Mouse (Mus musculus) hindbrain, embryonic 14.5 days (tissue): Measurements from ENCODE around the gene Kifap3. TPM values are rescaled to one million over a fixed set of nuclear protein-coding genes. Genes with fewer than 3 reads are reported as not detected.

ENCODE experiments used
- ATAC-seq: fragments of 200-750 bp; cut with Nextera tagmentation; 2 replicates; pipeline ENCODE4 v1.8.0; 2017; ENCODE audit warnings: moderate number of reproducible peaks, mild to moderate bottlenecking, moderate TSS enrichment, moderate library complexity; ENCODE audit not compliant: low FRiP score
- DNase-seq: peaks from one replicate; pipeline ENCODE4 v3.0.0-alpha.2; 2015; ENCODE audit warnings: low spot score
- H3K27ac ChIP-seq: fragments of 300-500 bp; sonication (generic); 2 replicates; pipeline ENCODE4 v1.5.1; 2014; ENCODE audit warnings: mild to moderate bottlenecking, moderate library complexity
- H3K27me3 ChIP-seq: fragments of 300-500 bp; sonication (generic); 2 replicates; pipeline ENCODE4 v1.6.1; 2014; ENCODE audit warnings: mild to moderate bottlenecking, low read length, mixed read lengths; ENCODE audit not compliant: control insufficient read depth, insufficient read depth
- H3K36me3 ChIP-seq: fragments of 300-500 bp; sonication (generic); replicated peaks from 2 replicates; pipeline ENCODE4 v1.6.1; 2014; ENCODE audit not compliant: control insufficient read depth, insufficient read depth
- H3K4me1 ChIP-seq: fragments of 300-500 bp; sonication (generic); replicated peaks from 2 replicates; pipeline ENCODE4 v1.6.1; 2014; ENCODE audit warnings: antibody characterized with exemption, low read length, mixed read lengths; ENCODE audit not compliant: control insufficient read depth, insufficient read depth
- H3K4me2 ChIP-seq: fragments of 300-500 bp; sonication (generic); replicated peaks from 2 replicates; pipeline ENCODE4 v1.6.1; 2014; ENCODE audit warnings: mild to moderate bottlenecking, moderate library complexity
- H3K4me3 ChIP-seq: fragments of 300-500 bp; sonication (generic); replicated peaks from 2 replicates; pipeline ENCODE4 v1.5.1; 2014; ENCODE audit warnings: mild to moderate bottlenecking, low read length
- H3K9ac ChIP-seq: fragments of 300-500 bp; sonication (generic); 2 replicates; pipeline ENCODE4 v1.6.1; 2014
- H3K9me3 ChIP-seq: fragments of 300-500 bp; sonication (generic); 2 replicates; pipeline ENCODE4 v1.6.1; 2016; ENCODE audit warnings: low read length; ENCODE audit not compliant: control insufficient read depth
- whole genome bisulfite sequencing: fragments of 180-500 bp; shearing (Covaris S2); extraction: QIAGEN DNeasy Blood & Tissue Kit; methylation state at CpG from one replicate; pipeline ENCODE4 v1.1.7; 2014; 5-methylcytosine and 5-hydroxymethylcytosine counted together
- polyA plus RNA-seq: library from polyadenylated mRNA; unstranded; fragments of >200 nt; fragmentation: Nextera tagmentation; extraction: Ambion mirVana; gene quantifications from 2 replicates; pipeline ENCODE4 v1.2.1, GENCODE M21; 2014

Kifap3 gene
- polyA plus RNA-seq, 1 experiment from 2014 or later: 150 TPM

DNA sequence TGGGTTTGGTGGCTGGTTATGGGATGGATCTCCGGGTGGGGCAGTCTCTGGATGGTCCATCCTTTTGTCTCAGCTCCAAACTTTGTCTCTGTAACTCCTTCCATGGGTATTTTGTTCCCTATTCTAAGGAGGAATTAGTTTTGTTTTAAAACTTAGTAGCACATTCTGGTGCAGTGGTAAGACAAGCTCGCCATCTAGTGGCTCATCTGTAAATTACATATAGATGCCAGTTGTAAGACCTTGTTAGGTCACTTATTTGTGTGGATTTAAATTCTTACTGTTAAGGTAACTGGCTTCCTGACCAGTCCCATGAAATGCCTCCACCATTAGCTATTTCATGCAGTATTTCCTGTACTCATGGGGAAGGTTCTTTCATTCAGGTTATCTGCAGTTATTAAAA, 131.0 kb downstream of the Kifap3 start:
- Histone ChIP-seq H3K4me3 (no peak overlapping the region), H3K36me3 (peaks cover 18% of the 10 kb centered on the region), H3K27ac (no peak overlapping the region), H3K4me1 (no peaks in the 10 kb centered on the region), H3K4me2 (no peak overlapping the region), H3K9ac (no peak overlapping the region), H3K9me3 (no peaks in the 10 kb centered on the region), H3K27me3 (no peaks in the 10 kb centered on the region)
- peak; percentile 75; the same call in 1 of the 2 replicates for ATAC-seq
- WGBS: 11% methylated on average over 2 of the region's 2 CpGs
- peak; percentile 82 for DNase-seq

DNA sequence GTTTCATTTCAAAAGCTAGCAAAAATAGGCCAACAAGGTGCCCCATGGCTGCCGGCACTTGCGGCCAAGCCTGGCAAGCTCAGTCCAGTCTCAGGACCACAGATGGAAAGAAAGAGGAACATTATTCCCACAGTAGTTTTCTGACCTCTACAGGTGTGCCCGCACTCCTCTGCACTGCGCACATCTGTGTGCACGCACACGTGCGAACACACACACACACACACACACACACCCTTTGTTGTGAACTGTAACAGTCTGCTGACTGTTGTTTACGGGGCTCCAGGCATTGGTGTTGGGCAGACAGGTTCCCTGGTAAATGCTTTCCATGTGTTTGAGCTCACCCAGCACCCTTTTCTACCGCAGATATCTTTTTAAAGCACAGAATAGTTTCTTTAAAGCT, 131.4 kb downstream of the Kifap3 start:
- Histone ChIP-seq H3K36me3 (peaks cover 17% of the 10 kb centered on the region), H3K4me2 (no peak overlapping the region)

DNA sequence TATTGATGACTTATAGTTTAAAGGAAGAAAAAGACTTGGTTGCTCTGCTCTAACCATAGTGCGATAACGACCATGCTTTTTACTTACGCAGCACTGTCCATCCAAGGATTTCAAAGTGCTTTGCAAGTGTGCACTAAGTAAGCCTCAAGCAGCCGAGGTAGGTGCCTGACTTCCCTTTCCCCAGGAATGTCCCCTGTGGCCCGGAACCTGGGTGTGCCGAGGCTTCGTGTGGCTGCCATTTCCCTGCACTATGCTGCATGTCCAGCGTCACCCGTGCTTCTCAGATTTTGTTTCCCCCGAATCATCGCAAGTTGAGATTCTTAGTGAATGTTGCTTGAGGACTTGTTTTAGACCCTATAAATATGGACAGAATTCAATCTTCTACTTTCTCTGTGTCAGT, 132.6 kb downstream of the Kifap3 start:
- Histone ChIP-seq H3K27me3 (no peaks in the 10 kb centered on the region), H3K9ac (no peak overlapping the region), H3K36me3 (peaks cover 26% of the 10 kb centered on the region), H3K9me3 (no peaks in the 10 kb centered on the region), H3K4me2 (no peak overlapping the region), H3K4me3 (no peak overlapping the region), H3K4me1 (no peaks in the 10 kb centered on the region), H3K27ac (no peak overlapping the region)
- 95% methylated on average over 11 of the region's 11 CpGs for WGBS
- DNase-seq (no peak), ATAC-seq (no peak)

More for the DNA sequence above, 131.4 kb downstream of the Kifap3 start:
- H3K9me3 ChIP-seq: no peaks in the 10 kb centered on the region
- H3K27ac ChIP-seq: no peak overlapping the region
- H3K27me3 ChIP-seq: no peaks in the 10 kb centered on the region
- H3K9ac ChIP-seq: no peak overlapping the region
- no peak for DNase-seq
- WGBS: 96% methylated on average over 9 of the region's 9 CpGs
- no peak overlapping the region for H3K4me3 ChIP-seq
- peak; percentile 35; the same call in 1 of the 2 replicates for ATAC-seq
- H3K4me1 ChIP-seq: no peaks in the 10 kb centered on the region

DNA sequence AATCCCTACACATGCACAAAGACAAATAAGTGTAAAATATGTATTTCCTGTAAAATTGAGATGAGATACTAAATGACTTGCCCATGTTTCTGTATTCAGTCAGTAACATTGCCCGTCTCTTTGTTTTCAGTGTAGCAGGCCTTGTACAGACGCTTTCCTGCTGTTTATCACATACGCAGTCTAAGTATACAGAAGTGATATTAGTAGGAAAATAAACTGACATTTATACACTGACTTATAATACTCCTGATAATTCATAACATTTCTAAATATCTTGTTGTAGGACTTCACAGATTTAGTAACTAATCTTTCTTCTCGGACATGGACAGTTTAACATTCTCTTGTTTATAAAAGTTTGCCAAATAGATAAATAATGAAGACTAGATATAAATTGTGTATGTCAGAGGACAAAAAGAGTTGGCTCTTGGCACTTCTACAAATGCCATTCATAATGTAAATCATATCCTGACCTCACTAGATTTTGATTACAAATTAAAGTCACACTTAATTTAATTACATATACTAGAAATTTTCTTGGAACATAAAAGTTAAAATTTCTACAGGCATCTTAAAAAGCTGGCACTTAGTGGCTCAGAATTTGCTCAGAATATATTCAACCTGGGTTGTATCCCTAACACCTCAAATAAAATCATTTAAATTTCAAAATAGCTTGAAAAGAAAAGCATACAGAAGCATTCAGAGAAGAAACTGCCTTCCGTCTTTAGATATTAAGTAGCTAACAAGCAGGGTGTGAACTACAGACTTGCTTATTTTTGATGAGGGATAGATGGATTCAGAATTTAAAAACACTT, 138.2 kb downstream of the Kifap3 start:
- DNase-seq (no peak), ATAC-seq (no peak)
- Histone ChIP-seq H3K4me3 (no peak overlapping the region), H3K9me3 (no peaks in the 10 kb centered on the region), H3K9ac (no peak overlapping the region), H3K4me1 (no peaks in the 10 kb centered on the region), H3K27ac (no peak overlapping the region), H3K27me3 (no peaks in the 10 kb centered on the region), H3K36me3 (peaks cover 35% of the 10 kb centered on the region), H3K4me2 (no peak overlapping the region)
- 96% methylated on average over 5 of the region's 5 CpGs for WGBS

DNA sequence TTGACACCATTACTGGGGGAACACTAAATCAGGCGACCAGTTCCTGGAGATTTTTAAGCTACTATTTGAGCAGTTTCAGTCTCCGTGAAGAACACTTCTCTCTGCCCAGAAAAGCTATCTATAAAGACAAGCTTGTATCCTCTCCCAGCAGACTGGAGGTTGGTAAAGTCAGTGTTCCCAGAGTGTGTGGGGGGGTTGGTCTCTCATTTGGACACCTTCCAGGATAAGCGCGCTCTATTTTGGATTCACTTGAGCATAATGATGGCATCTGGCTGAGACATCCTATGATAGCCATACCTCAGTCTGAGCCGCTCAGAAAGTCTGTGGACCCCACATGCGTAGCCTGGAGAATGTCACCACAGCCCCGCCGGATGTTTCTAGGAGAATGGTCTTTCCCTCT, 144.7 kb downstream of the Kifap3 start:
- WGBS: 90% methylated on average over 8 of the region's 8 CpGs
- H3K4me2 ChIP-seq: no peak overlapping the region
- H3K27me3 ChIP-seq: no peaks in the 10 kb centered on the region
- H3K36me3 ChIP-seq: no peaks in the 10 kb centered on the region
- no peak overlapping the region for H3K4me3 ChIP-seq
- H3K27ac ChIP-seq: no peak overlapping the region
- H3K9me3 ChIP-seq: no peaks in the 10 kb centered on the region
- DNase-seq (no peak), ATAC-seq (no peak; the same call in 1 of the 2 replicates)
- no peak overlapping the region for H3K9ac ChIP-seq
- H3K4me1 ChIP-seq: peaks cover 5% of the 10 kb centered on the region; the same call in 1 of the 2 replicates

DNA sequence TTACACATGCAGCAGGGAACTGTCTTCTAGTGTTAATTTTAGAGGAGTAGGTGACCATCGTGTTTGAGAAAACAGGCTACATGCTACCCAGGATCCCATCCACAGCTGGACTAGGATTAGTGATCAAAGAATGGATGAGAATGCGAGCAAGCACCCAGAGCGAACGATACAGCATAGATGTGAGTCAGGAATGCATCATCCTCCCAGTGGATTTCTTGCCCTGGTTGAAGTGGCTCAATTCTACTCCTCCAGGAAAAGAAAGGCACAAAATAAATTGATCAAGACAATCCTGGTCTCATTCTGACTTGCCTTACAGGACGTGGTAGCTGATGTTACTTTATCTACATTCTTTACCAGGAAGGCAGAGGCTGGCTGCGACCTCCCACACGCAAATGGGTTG, 149.5 kb downstream of the Kifap3 start, which contains the start of gene Scyl3:
Scyl3 (plus strand) TSS at position 255 of the 400 bp plus-strand sequence.
- peaks cover 15% of the 10 kb centered on the region; the same call in 1 of the 2 replicates for H3K4me1 ChIP-seq
- peaks cover 5% of the 10 kb centered on the region for H3K36me3 ChIP-seq
- no peaks in the 10 kb centered on the region for H3K9me3 ChIP-seq
- H3K27ac ChIP-seq: peak within 1 kb of the TSS; percentile 90
- H3K27me3 ChIP-seq: no peaks in the 10 kb centered on the region
- DNase-seq: no peak
- ATAC-seq: no peak
- 68% methylated on average over 7 of the region's 7 CpGs for WGBS
- peak within 1 kb of the TSS; percentile 95 for H3K9ac ChIP-seq
- H3K4me3 ChIP-seq: peak within 1 kb of the TSS; percentile 99
- peak within 1 kb of the TSS; percentile 84 for H3K4me2 ChIP-seq

DNA sequence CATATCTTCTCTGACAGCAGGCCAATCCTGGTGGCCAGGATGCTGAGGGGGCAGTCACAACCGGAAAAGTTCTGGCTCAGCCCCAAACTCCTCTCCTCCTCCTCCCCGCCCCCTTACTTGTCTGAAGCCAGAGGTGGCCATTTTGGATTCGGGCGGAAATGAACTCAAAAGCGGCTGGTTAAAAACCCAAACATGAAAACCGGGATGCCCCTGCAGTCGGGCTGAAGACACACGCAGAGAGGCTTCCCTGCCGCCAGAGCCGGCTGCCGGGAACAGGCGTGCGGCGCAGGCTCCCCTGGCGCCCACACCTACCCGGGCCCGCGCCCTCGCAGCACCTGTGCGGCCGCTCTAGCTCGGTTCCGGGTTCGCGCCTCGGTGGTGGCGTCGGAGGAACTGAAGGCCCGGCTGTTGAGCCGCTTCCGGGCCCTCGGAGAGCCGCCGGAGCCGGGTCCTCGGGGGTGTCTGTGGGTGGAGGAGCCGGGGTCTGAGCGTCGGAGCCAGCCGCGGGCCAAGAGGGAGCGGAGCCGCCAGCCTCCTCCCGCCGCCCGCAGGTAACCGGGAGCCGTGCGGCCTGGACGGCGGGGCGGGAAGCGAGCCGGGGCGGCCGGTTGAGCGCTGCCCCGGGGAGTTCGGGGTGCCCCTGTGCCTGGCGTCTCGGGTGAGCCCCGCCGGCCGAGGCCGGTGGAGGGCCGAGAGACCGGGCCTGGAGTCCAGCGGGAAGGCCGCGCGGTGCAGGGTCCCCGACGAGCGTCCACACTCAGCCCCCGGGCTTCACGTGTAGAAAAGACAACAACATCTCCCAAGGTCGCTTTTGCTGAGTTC, 150.5 kb downstream of the Kifap3 start:
- Histone ChIP-seq H3K36me3 (peaks cover 15% of the 10 kb centered on the region), H3K9me3 (no peaks in the 10 kb centered on the region), H3K4me1 (peaks cover 15% of the 10 kb centered on the region; the same call in 1 of the 2 replicates), H3K4me3 (peak overlapping the region; percentile 99), H3K27me3 (no peaks in the 10 kb centered on the region), H3K27ac (peak overlapping the region; percentile 90), H3K9ac (peak overlapping the region; percentile 95), H3K4me2 (peak overlapping the region; percentile 84)
- peak; percentile 96 for ATAC-seq
- WGBS: under 1% methylated on average over 77 of the region's 77 CpGs
- DNase-seq: peak; percentile 95

DNA sequence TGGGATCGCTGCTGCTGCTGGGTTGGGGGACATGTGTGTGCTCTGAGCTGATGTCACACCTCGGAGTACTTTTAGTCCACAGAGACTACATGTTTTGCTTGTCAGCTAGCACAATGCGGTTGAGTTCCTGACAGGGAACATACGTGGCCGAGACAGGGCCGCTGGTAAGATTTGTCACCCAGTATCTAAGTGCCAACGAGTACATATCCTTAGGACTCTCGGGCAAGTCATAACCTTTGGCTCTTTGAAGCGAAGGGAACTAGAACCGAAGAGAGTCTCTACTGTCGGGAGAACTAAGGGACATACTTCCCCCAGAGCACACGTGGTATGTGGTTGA, 151.0 kb downstream of the Kifap3 start:
- no peak; the same call in 1 of the 2 replicates for ATAC-seq
- peaks cover 15% of the 10 kb centered on the region; the same call in 1 of the 2 replicates for H3K4me1 ChIP-seq
- H3K27ac ChIP-seq: no peak overlapping the region
- H3K4me2 ChIP-seq: peak overlapping the region; percentile 84
- peak overlapping the region; percentile 95 for H3K9ac ChIP-seq
- WGBS: 10% methylated on average over 12 of the region's 12 CpGs
- H3K4me3 ChIP-seq: peak overlapping the region; percentile 99
- H3K36me3 ChIP-seq: peaks cover 20% of the 10 kb centered on the region
- no peaks in the 10 kb centered on the region for H3K9me3 ChIP-seq
- no peak for DNase-seq
- no peaks in the 10 kb centered on the region for H3K27me3 ChIP-seq

DNA sequence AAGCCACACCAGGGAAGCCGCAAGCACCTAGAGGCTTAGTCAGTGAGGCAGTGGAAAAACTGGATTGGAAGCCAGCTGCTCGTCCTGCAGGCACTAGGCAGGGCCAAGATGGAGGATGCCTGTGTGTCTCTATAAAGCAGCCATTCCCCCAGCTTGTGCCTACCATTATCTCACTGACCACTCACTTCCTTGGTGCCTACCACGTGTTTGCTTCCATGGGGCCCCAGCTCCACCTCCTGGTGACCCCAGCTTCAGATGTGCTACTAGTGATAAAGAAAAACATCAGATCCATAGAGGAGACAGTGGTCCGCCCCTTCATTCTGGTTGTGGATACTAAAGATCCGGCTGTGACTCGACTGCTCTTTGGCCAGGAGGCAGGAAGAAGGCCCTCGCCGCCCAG, 152.4 kb downstream of the Kifap3 start:
- Histone ChIP-seq H3K9ac (peak overlapping the region; percentile 8; the same call in 1 of the 2 replicates), H3K36me3 (peaks cover 34% of the 10 kb centered on the region), H3K27me3 (no peaks in the 10 kb centered on the region), H3K4me1 (peaks cover 15% of the 10 kb centered on the region; the same call in 1 of the 2 replicates), H3K9me3 (no peaks in the 10 kb centered on the region), H3K27ac (no peak overlapping the region), H3K4me2 (no peak overlapping the region), H3K4me3 (no peak overlapping the region)
- no peak for DNase-seq
- ATAC-seq: no peak
- 84% methylated on average over 8 of the region's 8 CpGs for WGBS
